Mouse (Mus musculus) midbrain, embryonic 14.5 days (tissue): ENCODE measurements at regions not wholly inside any gene's neighbourhood (a gene's known extent, or its start where the extent isn't known, plus 50 kb on each side); places are given as distances from the start of the nearest gene placed in this dataset.

Source experiments
- ATAC-seq: fragments of 200-750 bp; cut with Nextera tagmentation; 2 replicates; pipeline ENCODE4 v1.8.0; 2017; ENCODE audit warnings: moderate number of reproducible peaks, moderate library complexity; ENCODE audit not compliant: low FRiP score, low TSS enrichment
- DNase-seq: peaks from one replicate; pipeline ENCODE4 v3.0.0-alpha.2; 2015
- H3K27ac ChIP-seq: fragments of 300-500 bp; sonication (generic); replicated peaks from 2 replicates; pipeline ENCODE4 v1.5.1; 2014; ENCODE audit warnings: mild to moderate bottlenecking, low read depth, low read length, moderate library complexity
- H3K27me3 ChIP-seq: fragments of 300-500 bp; sonication (generic); 2 replicates; pipeline ENCODE4 v1.6.1; 2014; ENCODE audit warnings: low read length, control low read depth, mixed read lengths; ENCODE audit not compliant: control insufficient read depth, insufficient read depth
- H3K36me3 ChIP-seq: fragments of 300-500 bp; sonication (generic); 2 replicates; pipeline ENCODE4 v1.6.1; 2014; ENCODE audit warnings: low read length, control low read depth; ENCODE audit not compliant: control insufficient read depth, insufficient read depth
- H3K4me1 ChIP-seq: fragments of 300-500 bp; sonication (generic); 2 replicates; pipeline ENCODE4 v1.6.1; 2014; ENCODE audit warnings: mild to moderate bottlenecking, antibody characterized with exemption, low read length, control low read depth; ENCODE audit not compliant: control insufficient read depth, insufficient read depth
- H3K4me2 ChIP-seq: fragments of 300-500 bp; sonication (generic); 2 replicates; pipeline ENCODE4 v1.6.1; 2014; ENCODE audit warnings: mild to moderate bottlenecking, low read length, moderate library complexity
- H3K4me3 ChIP-seq: fragments of 300-500 bp; sonication (generic); replicated peaks from 2 replicates; pipeline ENCODE4 v1.5.1; 2014; ENCODE audit warnings: low read depth, low read length
- H3K9ac ChIP-seq: fragments of 300-500 bp; sonication (generic); replicated peaks from 2 replicates; pipeline ENCODE4 v1.6.1; 2014; ENCODE audit warnings: mild to moderate bottlenecking, low read length, moderate library complexity
- H3K9me3 ChIP-seq: fragments of 300-500 bp; sonication (generic); 2 replicates; pipeline ENCODE4 v1.6.1; 2016; ENCODE audit warnings: low read length, control low read depth, mixed read lengths; ENCODE audit not compliant: control insufficient read depth
- WGBS: fragments of 180-500 bp; shearing (Covaris S2); extraction: QIAGEN DNeasy Blood & Tissue Kit; methylation state at CpG from one replicate; pipeline ENCODE4 v1.1.7; 2014; 5-methylcytosine and 5-hydroxymethylcytosine counted together

DNA sequence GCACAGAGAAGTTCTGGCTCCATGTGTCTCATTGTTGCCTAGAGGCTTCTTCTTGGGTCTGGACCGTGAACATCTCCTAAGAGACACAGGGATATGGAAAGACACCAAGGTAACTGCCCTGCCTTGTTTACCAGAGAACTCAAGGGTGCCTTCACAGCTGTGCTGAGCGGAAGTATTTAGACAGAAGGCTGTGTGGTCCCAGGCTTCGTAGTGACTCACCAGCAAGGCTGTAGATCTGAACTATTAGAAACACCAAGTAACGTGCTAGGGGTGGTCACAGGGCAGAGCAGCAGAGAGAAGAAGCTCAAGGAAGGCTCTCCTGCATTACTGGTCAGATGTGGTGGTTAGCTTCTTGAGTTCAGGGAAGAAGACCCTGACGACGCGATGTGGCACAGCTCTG, 51.6 kb upstream of the Lpp start:
- WGBS: 91% methylated on average over 7 of the region's 7 CpGs
- no peaks in the 10 kb centered on the region for H3K27me3 ChIP-seq
- H3K27ac ChIP-seq: no peak overlapping the region
- H3K9ac ChIP-seq: no peak overlapping the region
- ATAC-seq (no peak), DNase-seq (no peak)
- H3K36me3 ChIP-seq: no peaks in the 10 kb centered on the region
- H3K4me1 ChIP-seq: no peaks in the 10 kb centered on the region
- H3K4me2 ChIP-seq: no peak overlapping the region
- no peaks in the 10 kb centered on the region for H3K9me3 ChIP-seq
- no peak overlapping the region for H3K4me3 ChIP-seq

DNA sequence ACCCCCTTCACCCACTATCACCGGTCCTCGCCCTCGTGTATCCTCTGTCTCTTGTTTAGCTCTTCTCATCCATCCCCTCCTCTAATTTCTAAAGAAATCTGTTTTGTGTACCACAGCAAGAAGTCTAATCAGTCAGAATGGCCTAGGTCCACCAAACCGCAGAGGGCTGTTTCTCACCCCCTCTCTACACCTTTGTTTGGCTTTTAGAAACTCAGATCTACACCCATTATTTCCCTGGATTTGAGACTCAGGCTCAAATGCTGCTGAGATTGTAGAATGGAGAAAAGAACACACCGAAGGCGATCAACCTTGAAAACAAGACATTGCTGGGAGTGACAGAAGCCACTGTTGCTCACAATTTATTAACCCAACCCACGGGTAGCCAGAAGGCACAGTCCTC, 52.7 kb upstream of the Lpp start:
- H3K4me1 ChIP-seq: no peaks in the 10 kb centered on the region
- H3K9me3 ChIP-seq: no peaks in the 10 kb centered on the region
- no peaks in the 10 kb centered on the region for H3K27me3 ChIP-seq
- no peak for ATAC-seq
- no peaks in the 10 kb centered on the region for H3K36me3 ChIP-seq
- H3K4me2 ChIP-seq: no peak overlapping the region
- no peak for DNase-seq
- WGBS: 45% methylated on average over 7 of the region's 7 CpGs
- H3K4me3 ChIP-seq: no peak overlapping the region
- H3K9ac ChIP-seq: no peak overlapping the region
- no peak overlapping the region for H3K27ac ChIP-seq

DNA sequence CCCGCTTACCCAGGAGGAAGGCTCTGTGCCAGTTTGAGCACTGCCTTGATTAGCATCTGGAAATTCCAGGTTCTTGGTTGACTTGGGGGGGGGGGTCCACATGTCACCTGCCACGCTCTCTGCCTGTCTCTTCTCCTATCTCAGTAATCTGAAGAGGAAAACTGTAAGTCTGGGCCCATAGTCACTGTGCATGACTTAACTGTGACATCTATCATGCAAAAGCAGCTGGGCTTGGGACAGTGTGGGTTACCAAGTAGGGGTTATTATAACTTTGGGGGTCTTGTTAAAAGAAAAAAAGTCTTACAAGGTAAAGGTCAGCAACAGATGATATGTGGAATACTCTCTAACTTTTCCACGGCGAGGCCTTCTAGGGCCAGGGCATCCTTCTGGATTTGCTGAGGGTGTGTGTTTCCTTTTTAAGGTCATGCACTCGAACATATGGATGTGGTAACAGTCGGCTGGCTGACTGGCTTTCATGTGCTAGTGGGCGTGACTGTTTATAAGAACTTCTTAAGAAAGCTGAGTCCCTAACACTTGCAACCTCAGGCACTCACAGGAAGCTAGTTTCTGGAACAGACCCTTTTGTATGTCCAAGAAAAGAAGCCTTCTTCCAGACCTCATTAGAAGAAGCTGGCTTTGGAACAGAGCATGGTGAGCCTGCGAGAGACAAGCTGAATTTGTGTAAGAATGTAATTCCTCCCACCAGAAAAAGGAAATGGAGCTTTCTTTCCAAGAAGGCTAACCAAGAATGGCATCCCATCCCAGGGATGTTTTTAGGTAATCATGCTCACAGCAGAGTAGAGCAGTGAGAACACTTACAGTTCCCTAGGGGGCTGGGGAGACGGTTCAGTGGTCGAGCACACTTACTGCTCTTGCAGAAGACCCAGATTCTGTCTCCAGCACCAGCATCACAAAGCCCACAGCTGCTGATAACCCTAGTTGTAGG, 53.7 kb upstream of the Lpp start:
- 65% methylated on average over 10 of the region's 10 CpGs for WGBS
- Histone ChIP-seq H3K4me1 (no peaks in the 10 kb centered on the region), H3K4me2 (no peak overlapping the region), H3K36me3 (no peaks in the 10 kb centered on the region), H3K9me3 (no peaks in the 10 kb centered on the region), H3K9ac (no peak overlapping the region), H3K27ac (no peak overlapping the region), H3K4me3 (no peak overlapping the region), H3K27me3 (no peaks in the 10 kb centered on the region)
- ATAC-seq: no peak
- DNase-seq: no peak

DNA sequence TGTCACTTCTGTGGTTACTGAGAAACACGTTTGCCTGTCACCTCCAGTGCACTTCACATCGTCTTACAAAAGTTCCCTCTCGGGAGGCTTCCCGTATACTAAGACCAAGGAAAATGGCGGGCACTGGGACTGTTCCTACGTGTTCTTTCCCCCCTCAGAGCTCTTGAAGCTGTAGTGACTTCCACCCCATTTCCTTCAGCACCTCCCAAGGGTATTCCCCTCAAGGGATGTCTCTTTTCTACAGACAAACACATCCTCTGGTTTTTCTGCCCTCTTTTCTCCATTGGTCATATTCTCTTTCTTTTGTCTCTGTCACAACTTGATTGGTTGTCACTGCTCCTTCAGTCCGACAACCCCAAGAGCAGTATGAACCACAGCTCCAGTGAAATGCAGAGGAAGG, 54.9 kb upstream of the Lpp start:
- 89% methylated on average over 7 of the region's 7 CpGs for WGBS
- H3K9ac ChIP-seq: no peak overlapping the region
- no peak overlapping the region for H3K4me3 ChIP-seq
- ATAC-seq (no peak), DNase-seq (no peak)
- no peaks in the 10 kb centered on the region for H3K4me1 ChIP-seq
- no peaks in the 10 kb centered on the region for H3K36me3 ChIP-seq
- no peak overlapping the region for H3K4me2 ChIP-seq
- H3K27me3 ChIP-seq: no peaks in the 10 kb centered on the region
- H3K27ac ChIP-seq: no peak overlapping the region
- H3K9me3 ChIP-seq: no peaks in the 10 kb centered on the region

DNA sequence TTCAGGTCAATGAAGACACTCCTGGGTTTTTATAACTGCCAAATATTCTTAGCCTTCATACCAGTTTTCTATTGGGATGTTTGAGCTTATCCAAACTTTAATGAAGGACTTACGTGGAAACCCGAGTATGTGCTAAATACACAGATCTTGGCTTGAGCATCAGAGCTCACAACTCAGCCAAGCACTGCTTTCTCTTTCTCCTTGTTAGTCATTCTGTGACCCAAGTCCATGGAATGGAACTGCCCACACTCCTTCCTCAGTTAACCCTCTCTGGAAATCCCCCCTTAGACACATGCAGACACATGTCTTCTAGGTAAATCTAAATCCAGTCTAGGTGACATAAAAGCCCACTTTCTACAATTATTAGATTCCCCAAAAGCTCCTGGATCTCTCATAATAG, 58.9 kb upstream of the Lpp start:
- no peak for ATAC-seq
- H3K27ac ChIP-seq: no peak overlapping the region
- no peak for DNase-seq
- no peak overlapping the region for H3K4me2 ChIP-seq
- H3K27me3 ChIP-seq: no peaks in the 10 kb centered on the region
- H3K9ac ChIP-seq: no peak overlapping the region
- H3K9me3 ChIP-seq: no peaks in the 10 kb centered on the region
- H3K36me3 ChIP-seq: no peaks in the 10 kb centered on the region
- H3K4me3 ChIP-seq: no peak overlapping the region
- no peaks in the 10 kb centered on the region for H3K4me1 ChIP-seq
- WGBS: 96% methylated on average over 2 of the region's 2 CpGs

DNA sequence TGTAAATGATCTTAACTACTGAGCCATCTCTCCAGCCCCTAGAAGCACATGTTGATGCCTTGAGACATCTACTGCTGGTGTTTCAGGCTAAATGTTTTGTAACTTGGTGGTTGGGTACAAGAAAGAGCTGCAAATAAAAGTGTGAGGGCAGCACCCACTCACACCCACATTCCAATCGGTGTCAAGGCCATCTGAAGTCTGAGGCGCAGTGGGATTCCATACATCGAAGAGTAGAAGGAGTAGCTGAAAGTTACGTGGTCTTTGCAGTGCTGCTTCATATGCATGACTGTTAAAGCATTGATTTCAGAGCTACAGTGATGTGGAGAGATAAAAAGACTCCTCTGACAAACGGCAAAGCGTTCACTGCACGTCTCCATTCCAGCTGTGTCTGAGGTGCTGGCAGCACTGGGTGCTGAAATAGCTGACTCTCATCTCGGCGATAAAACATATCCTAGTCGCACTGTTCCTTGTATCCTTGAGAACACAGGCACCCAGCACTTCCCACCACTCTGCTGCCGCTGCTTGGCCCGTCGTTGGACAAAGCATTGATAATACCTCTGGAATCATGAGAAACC, 61.8 kb upstream of the Lpp start:
- Histone ChIP-seq H3K4me3 (no peak overlapping the region), H3K36me3 (no peaks in the 10 kb centered on the region), H3K4me2 (no peak overlapping the region), H3K27me3 (no peaks in the 10 kb centered on the region), H3K4me1 (no peaks in the 10 kb centered on the region), H3K9me3 (no peaks in the 10 kb centered on the region), H3K9ac (no peak overlapping the region), H3K27ac (no peak overlapping the region)
- WGBS: 89% methylated on average over 13 of the region's 13 CpGs
- DNase-seq (no peak), ATAC-seq (no peak)

DNA sequence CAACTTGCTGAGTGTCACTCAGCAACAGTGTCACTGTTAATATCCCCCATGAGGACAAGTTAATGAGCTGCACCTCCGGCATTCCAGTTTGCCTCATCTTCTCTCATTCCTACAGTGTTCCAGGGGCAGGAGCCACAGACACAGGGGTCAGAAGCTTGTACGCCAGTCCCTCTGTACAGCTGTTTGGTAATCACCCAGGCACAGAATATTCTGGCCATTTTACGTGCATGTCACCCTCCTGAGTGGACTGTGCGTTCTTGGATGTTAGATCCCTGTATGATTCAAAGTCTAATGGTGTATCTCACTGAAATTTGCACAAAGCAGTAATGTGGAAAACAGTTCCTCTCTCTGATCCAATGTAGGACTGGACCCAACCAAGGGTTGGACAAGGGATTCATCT, 66.7 kb upstream of the Lpp start:
- Histone ChIP-seq H3K4me1 (no peaks in the 10 kb centered on the region), H3K9ac (no peak overlapping the region), H3K9me3 (no peaks in the 10 kb centered on the region), H3K4me3 (no peak overlapping the region), H3K27me3 (no peaks in the 10 kb centered on the region), H3K4me2 (no peak overlapping the region), H3K27ac (no peak overlapping the region), H3K36me3 (no peaks in the 10 kb centered on the region)
- ATAC-seq: no peak
- WGBS: 91% methylated on average over 4 of the region's 4 CpGs
- no peak for DNase-seq

DNA sequence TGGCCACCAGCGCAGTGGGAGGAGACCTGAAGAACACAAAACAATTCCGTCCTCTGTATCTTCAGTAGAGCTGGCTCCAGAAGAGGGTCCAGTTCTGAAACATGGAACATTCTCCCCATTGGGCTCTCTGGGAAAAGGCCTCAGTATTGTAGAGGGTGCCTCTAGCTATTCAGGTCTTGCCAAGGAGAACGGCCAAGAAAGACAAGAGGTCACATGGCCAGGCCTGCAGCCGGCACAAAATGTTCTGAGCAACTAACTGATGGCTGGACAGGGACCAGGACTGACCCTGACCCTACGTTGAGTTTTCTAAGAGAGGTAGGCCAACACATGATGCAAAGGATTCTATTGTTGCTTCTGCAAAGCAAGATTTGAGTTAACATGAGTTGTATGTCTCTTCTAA, 67.3 kb upstream of the Lpp start:
- H3K9ac ChIP-seq: no peak overlapping the region
- ATAC-seq: no peak
- DNase-seq: no peak
- no peaks in the 10 kb centered on the region for H3K4me1 ChIP-seq
- H3K4me3 ChIP-seq: no peak overlapping the region
- WGBS: 92% methylated on average over 5 of the region's 5 CpGs
- H3K9me3 ChIP-seq: no peaks in the 10 kb centered on the region
- no peaks in the 10 kb centered on the region for H3K36me3 ChIP-seq
- H3K27ac ChIP-seq: no peak overlapping the region
- H3K27me3 ChIP-seq: no peaks in the 10 kb centered on the region
- H3K4me2 ChIP-seq: no peak overlapping the region

DNA sequence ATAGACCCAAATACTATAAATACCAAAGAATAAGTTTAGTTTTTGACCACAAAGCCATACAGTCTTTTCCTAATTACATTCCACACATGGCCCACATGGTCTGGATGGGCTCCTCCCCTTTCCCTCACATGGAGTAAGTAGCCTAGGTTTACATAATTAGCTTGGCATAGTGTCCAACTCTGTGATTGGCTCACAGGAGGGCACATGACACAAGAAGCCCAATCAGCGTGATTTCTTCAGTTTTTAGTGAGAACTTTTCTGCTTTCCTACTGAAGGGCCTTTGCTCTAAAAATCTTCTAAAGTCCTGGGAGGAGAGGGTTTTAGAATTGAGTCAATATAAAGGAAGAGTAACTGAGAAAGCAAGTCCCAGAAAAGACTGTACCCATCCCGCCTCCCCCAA, 68.4 kb upstream of the Lpp start:
- WGBS: 93% methylated on average over 2 of the region's 2 CpGs
- Histone ChIP-seq H3K4me3 (no peak overlapping the region), H3K36me3 (no peaks in the 10 kb centered on the region), H3K9ac (no peak overlapping the region), H3K4me1 (no peaks in the 10 kb centered on the region), H3K27me3 (no peaks in the 10 kb centered on the region), H3K27ac (no peak overlapping the region), H3K9me3 (no peaks in the 10 kb centered on the region), H3K4me2 (no peak overlapping the region)
- DNase-seq (no peak), ATAC-seq (no peak)
